Mouse (Mus musculus) monocyte, adult 2 months (primary cell): ENCODE measurements at regions not wholly inside any gene's neighbourhood (a gene's known extent, or its start where the extent isn't known, plus 50 kb on each side); places are given as distances from the start of the nearest gene placed in this dataset.
"Not testable (repeated sequence)": the region's sequence is repeated elsewhere in the genome, so short reads cannot be mapped to it uniquely, and the experiment has no call there.

Experiments
- DNase-seq, 2 experiments: peaks; one replicate each; pipeline ENCODE4 v3.0.0; 2022; ENCODE audit warnings: low spot score in 2 of 2, low read depth in 1 of 2

DNA sequence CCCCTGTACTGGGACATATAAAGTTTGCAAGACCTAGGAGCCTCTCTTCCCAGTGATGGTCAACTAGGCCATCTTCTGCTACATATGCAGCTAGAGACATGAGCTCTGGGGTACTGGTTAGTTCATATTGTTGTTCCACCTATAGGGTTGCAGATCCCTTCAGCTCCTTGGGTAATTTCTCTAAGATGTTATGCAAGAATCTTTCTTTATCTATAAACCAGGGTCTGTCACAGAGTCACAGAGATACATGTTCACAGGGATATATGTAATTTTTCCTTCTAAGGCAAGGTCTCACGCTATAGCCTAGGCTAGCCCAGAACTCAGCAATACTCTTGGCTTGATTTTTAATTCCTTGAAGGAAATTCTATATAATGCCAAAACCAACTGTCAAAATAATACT lies 56.9 kb downstream of the Zfp36l1 start:
- not testable (repeated sequence) for DNase-seq

DNA sequence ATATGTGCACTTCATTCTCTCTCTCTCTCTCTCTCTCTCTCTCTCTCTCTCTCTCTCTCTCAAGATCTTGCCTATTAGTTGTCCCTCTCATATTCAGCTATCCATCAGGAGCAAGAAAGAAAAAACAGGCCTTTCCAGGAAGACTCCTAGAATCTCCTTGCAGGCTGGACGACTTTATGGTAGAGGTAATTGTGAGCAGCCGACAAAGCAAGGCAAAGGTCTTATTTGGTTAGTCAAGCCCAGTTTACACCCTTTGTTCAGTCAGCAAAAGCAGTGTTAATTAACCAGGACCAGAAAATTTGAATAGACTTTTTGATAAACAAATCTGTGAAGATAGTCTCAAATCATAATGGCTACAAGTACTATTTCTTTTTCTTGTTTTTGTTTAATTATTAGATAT lies 57.4 kb downstream of the Zfp36l1 start:
- DNase-seq: no peak

DNA sequence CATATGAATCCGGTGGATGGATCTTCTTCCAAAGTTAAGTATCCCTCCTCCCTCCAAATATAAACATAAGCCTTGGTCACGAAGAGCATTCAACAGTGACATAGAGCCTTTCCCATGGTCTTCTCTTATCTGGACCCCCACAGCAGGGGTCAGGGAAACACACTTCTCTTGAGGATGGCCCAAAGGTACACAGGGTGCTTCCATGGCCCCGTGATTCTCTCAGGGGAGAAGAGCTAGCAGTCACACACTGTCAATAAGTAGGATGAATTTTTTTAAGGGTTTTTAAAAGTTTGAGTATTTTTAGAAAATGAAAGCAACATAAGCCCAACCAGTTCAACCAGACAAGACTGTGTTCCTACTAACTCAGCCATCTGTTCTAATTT lies 58.2 kb downstream of the Zfp36l1 start:
- no peak for DNase-seq

DNA sequence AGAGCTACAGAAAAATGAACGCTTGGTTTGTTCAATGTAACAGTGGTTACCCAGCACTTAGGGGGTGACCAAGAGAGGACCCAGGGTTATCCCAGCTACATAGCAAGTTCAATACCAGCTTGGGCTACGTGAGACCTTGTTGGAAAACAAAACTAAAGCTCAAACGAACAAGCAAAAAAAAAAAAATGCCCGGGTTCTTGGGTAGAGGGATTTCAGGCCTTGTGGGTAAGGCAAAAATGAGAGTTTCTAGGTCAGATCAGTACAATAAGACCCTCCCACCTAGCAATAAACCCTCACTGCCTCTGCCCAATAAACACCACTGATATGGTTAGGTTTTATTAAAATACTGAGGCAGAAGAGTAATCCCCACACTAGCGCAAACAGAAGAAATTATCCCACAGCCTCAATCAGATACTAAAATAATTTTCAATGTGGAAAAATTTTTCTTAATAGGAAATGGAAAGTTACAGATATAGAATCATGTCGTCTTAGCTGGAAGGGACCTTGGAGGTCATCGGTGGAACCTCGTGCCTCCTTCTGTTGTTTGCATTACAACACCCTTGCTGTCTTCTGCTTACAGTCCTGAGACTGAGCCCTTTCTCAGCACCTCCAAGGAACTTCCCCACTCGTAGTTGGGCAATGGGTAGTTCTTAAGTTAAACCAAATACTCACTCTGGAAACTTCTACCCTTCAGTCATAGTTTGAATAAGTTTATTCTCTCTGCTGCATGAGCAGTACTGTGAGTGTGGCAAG lies 58.7 kb downstream of the Zfp36l1 start:
- no peak for DNase-seq

DNA sequence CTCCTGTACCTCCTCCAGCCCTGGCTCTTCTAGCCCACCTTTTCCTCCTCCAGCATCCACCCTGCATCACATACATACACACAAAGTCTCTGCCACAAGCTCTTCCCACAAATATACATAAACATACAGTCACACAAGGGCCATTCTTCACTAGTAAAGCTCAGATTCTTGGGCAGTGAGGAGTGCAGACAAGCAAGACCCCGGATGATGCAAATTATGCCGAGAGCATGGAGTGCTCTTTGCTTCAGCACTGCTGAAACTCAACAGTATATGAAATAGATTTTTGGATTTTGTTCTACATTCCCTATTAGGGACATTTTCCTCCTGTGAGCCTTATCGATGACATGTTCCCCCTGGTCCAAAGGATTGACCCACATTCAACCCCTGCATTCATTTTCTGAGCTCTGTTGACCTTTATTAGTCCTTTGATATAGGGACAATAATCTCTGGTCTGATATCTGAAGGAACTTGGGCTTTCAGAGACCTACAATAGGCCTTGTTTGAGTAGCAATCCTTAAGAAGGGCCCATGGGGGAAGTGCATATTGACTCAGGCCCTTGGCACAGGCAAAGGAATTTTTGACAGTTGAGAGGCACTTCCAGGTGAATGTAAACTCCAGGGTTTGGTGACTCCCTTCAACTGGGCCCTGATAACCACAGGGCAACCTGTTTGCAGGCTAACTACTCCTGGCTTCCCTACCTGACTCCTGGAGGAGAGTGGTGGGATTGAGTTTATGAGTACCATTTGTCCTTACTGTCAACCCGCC lies 64.4 kb downstream of the Zfp36l1 start:
- DNase-seq: no peak

DNA sequence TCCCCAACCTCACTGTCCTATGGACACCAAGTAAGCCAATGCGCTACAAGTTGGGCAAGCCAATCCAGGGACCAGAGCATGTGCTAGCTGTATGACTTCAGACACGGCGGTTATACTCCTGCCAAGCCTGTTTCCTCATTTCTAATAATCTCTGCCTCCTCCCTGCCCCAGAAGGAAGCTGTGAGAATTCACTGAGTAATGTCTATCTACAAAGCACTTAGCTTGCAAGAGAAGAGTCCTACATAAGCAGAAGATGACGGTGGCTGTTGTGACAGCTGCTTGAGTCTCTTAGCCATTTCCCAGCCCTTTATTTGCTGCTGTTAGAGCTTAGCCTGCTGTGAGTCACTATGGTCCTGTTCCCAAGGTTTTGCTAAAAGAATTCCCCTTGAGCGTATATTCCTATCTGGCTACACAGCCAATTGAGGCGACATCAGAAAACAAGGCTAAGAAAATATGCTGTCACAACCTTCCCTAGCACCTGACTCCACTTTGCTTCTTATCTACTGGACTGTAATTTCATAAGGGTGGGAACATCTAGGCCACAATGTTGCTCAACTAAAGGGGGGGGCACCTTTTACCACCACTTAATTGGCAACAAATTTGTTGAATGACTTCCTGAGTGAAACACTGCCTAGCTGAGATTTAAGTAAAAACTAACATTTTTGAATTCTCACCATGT lies 66.0 kb downstream of the Zfp36l1 start:
- peak; percentile 50 to 58 for DNase-seq

DNA sequence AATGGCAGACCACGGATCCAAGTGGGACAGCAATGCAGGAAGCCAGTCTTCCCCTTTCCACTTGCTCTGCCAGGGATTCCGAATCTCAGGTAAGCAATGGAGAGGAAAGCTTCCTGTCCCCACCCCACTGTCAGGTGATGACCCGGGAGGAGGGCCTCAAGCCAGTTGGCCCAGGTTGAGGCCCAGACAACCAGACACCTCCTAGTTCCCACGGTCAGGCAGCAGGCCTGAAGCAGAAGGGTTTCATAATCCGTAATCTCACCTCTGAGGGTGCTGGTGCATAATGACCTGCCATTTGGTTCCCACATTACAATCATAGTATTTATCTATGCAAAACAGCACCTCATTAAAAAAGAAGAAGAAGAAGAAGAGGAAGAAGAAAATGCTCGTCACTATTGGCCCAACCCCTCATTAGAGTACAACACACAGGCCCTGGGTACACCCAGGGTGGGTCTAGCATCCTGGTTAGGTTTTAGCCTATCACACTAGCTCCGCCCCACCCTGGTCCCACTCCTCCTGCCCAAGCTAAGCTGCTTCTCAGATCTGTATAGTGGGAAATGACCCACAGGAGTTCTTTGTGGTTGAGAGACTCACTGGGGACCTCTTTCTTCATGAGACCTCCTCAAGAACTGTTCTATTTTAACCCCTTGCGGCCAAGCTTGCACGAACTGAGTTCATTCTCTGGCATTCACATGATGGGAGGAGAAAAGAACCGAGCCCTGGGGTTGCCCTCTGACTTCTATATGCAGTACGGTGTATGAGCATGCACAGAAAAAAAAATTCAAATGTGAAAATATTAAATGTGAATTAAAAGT lies 71.1 kb downstream of the Zfp36l1 start:
- DNase-seq: peak in 1 of 2 experiments; percentile 37

DNA sequence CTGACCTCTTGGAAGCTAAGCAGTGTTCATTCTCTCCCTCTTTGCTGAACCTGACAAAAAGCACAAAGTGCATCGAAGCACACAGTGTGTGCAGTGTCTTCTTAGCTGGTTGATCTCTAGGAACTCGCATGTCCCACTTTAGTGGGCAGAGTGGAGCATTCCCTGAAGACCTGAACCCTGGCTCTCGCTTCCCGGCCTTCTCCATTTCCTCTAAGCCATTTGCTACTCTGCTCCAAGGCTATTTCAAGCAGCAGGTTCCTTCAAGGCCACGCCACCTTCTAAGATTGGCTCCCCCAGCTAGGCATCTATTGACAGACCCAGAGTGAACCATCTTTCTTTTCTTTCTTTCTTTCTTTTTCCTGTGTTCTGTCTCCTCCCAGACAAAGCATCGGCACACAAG lies 71.8 kb downstream of the Zfp36l1 start:
- DNase-seq: no peak

DNA sequence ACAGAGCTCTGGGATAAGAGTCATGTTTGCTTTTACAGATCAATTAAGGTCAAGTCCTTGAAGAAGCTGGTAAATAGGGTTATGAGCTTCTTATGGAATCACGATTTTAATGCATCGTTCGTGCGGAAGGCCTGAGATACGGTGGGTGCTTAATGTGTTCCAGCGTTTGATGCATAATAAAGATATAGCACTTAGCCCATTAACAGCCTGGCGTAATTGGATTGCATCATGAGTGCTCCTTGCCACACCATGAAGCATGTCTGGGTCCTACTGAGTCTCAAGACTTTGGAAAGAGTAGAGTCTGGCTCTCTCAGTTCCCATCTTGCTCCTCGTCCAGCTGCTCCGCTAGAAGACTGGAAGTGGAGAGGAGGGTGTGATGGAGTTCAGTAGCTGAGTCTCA lies 72.6 kb downstream of the Zfp36l1 start:
- DNase-seq: no peak

DNA sequence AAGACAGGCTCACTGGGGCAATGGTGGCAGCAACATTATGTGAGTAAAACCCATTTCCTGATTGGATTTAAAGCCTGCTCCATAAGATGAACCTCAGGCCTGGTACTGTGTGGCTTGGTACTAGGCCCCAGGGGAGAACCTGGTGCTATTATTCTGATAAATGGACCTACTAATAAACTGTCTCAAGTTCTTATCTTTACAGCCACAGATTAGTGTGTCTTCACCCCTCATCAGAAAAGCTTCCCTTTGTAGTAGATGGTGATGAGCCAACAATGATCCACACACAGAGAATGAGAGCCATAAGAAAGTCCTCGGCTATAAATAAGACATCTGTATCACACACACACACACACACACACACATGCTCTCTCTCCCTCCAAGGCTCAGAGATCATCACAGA lies 73.7 kb downstream of the Zfp36l1 start:
- DNase-seq: no peak

DNA sequence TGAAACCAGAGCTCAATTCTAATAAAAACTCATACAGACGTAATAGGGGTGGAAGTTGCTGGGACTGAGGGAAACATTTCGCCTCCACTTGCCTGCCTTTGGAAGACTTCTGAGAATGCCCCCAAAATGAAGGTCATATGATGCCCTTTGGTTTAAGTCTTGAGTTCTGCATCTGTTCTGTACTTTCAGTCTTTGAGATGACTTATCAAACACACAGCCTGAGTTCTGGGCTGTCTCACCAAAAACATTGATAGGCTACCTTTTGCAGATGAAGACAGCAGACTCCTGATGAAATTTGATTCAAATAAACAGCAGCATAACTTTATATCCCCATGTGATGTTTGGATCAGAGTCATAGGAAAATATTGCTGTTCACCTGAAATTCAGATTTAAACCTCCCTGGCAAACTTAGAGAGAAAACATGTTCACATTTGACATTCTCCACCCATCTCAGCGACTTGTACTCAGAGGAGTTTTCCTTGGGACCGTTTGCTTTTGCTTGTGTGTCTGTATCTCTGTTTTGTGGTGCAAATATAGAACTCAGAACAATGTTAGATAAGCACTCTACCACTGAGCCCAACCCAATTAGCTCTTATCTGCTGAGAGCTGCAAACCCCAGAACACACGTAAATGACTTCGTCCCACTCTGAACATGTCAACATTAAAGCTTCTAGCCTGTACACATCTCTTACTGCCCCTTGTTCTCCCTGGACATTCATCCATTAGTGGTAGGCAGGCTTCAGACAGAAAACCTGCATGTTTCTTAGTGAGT lies 77.1 kb downstream of the Zfp36l1 start:
- DNase-seq: no peak

DNA sequence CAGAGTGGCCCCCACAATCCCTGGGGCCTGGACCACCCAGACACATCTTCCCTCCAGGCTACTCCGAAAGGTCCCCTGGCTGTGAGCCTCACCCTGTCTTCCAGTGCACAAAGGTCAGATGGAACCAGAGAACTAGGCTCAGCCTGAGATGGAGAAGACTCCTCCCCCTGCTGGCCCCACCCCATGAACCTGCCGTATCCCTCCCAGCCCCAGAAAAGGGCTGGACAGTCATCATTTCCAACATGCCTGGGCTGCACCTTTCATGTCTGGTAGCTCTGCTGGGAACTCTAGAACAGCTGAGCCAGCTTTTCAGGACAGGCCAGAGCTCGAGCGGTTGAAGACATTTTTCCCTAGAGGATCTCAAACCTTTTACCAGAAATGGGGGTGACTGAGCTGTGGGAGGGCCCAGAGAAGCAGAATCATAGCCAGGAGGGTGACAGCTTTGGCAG lies 77.8 kb downstream of the Zfp36l1 start:
- no peak for DNase-seq

DNA sequence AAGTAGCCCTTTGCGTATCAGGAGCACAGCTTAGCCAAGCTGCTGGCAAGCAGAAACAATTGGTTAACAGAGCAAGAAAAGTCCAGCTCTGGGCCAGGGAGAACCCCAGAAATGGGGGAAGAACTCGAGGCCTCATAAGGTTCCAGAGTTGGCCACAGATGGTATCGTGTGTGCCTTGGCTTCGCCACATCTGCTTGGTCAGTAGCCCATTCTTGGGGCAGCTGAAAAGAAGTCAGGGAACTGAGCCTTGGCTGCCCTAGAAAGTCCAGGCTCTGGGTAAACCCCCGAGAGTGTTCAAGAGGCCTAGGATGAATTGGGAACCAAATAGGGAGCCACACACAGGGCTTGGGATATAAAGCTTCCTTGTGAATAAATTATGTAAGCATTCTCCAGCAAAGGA lies 78.7 kb downstream of the Zfp36l1 start:
- DNase-seq: no peak

DNA sequence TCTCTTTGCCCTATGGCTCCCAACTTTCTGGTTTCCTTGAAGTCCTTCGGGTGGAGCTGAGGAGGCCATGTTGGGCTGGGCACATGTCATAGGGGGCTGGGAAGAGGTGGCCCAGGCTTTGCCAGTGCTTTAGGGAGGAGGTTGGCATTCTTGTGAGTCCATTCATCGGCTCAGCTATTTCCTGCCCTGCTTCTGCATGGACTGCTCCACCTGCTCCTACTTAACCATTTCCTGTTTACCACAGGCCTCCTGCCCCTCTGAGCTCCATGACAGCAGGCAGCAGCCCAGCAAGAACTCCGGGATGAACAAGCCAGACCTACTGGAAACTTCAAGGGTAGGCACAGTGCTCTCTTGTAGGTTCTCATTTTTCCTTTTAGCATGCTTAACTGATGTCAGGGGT lies 80.3 kb downstream of the Zfp36l1 start:
- DNase-seq: no peak

DNA sequence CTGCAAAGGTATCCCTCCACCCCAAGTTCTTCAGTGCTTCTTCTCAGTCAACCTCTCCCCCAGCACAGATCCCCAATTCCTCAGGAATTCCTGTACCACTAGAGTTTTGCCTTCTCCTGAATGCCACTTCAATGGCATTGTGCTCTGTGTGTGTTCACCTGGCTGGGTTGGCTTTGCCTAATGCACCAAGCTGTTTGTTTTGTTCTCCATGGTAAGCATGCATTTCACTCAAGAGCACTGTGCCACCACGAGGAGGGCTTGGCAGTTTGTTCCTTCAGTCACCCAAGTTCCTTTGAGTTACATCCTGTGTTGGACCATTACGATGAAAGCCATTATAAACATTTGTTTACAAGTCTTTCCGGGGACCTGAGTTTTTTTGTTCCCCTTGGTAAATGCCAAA lies 84.5 kb downstream of the Zfp36l1 start:
- DNase-seq: no peak

DNA sequence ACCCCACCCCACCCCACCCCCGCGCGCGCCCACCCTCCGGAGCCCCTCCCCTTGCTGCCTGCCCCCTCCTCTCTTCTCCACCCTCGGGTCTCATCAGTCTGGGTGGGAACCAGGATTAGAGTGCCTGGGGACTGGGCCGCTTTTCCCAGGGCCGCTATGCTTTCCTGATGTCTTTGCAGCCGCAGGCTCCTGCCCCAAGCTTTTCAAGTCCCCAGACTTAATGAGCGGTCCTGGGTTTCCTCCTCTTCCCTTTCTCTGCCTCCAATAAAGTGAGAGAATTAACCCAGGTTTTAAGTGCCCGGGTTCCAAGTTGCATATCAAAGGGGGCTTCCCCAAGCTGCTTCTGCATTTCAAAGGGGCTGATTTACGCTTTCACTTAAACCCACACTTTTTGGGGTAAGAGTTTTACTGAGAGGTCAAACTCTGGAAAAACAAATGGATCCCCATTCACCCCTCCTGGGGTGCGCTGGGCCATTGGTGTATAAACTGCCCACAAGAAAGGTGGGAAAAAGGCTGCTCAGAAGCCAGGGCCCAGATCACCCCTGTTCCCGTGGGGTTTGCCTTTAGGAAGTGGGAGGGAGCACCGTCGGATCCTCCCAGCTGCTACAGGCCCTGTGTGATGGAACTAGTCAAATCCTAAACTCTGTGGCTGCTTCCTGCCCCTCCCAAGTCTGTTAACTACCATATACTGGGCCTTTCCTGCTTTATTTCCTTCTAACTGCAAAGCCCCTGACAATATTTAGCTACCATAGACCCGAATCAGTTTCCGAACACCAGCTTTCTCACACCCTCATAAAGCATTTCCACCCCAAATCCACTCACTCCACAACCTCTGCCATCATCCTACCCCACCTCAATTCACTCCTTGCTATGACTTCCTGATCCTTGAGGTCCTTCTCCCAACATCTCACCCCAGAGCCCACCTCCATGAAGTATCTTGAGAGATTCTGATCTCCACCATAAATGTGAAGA lies 89.4 kb downstream of the Zfp36l1 start:
- DNase-seq: no peak

DNA sequence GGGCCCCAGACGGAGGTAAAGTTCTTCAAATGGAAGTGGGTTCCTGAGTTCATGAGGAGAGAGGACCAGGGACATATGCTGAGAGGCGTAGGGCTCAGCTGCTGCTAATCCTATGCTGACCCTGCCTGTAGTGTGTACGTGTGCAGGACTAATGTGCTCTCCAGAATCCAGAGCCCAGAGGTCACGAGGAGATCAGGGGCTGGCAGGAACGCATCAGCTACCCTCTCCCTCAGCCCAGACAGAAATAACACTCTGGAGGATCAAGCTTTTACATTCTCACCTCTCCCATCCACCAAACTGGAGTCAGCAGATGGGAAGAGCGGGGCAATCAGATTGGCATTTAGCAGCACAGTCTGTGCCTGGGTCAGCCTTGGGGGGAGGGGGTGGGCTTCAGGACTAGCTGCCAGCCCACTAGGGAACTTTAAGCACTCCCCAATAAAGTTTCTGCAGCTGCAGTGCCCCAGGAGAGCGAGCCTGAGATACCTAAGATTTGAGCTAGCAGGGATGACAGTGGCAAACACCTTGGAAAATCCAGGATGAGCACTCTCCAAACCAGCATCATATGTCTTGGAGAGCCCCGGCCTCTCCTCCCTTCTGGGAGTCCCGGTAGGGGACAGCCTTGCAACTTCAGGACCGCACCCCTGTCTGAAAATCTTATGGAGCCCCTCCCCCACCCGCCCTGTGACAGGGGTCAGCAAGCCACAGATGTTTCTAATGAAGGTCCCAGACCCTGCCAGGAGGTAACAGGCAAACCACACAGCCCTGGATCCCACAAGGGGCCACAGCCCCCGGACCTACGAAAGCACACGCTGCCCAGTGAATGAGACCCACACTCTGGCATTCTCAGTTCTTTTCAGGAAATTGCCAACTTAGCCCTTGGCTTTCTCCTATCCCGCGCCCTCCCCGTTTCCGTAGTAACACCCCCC lies 90.4 kb downstream of the Zfp36l1 start:
- no peak for DNase-seq

DNA sequence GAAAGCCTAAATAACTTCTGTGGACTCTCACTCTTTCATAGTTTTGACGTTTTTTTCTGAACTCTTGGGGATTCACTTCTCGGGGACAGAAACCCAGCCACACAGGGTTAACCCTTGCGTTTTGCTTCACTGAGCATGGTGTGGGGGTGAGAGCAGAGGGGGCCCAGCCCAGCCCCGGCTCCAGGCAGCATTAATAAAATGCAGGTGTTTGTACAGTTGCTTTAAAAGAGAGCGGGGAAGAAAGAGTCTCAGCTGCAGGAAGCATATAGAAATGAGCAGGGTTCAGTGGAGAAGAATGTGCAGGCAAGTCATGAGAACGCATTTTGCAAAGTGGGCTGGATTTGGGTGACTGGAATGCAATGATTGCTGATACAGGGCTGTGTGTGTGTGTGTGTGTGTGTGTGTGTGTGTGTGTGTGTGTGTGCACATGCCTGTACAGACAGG lies 91.8 kb downstream of the Zfp36l1 start:
- DNase-seq: no peak
